Mouse (Mus musculus): ENCODE data around the gene Ackr1.

Gene Ackr1

DNA sequence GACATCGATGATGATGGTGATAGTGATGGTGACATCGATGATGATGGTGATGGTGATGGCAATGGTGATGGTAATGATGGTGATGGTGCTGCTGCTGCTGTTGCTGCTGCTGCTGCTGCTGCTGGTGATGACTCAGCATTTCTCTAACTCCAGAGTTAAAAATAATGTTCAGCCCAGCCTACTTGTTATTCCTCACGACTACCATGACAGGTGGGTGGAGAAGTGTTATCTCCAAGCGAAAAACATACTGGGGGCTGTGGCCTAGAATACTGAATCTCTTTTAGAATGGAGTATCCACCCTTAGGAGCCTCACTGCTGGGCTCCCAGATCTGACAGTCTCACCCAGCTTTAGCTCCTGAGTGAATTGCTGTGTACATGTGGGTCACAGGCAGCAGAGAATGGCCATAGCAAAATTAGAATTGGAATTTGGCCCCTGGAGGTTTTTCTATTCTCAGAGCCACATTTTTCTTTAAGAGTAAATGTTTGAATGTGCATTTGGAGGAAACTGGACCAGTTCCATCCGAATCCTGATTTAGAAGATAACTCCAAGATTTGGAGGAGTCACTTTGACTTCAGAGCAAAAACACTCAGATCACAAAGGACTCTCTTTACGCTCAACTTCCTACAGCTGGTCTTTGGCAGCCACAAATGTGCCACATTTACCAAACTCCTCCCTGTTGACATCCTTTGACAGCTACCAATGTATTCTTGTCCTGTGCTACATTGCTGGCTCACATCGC is 21.7 kb upstream of the Ackr1 start:
- no peaks in the 10 kb centered on the region for H3K36me3 ChIP-seq (ENCODE audit: insufficient read depth, low read length)
- H3K9me3 ChIP-seq (ENCODE audit: low read length), result no peaks in the 10 kb centered on the region
- no peak overlapping the region for H3K4me3 ChIP-seq (replicated peaks; ENCODE audit: low read length)
- peaks cover 26% of the 10 kb centered on the region for H3K4me1 ChIP-seq (replicated peaks; ENCODE audit: low read depth, low read length)
- peaks cover 5% of the 10 kb centered on the region for H3K27me3 ChIP-seq (ENCODE audit: insufficient read depth, low read length)
- TF ChIP-seq CTCF (conservative IDR thresholded peaks at IDR 0.05; ENCODE audit: low read length) (no peak), NANOG (IDR thresholded peaks at IDR 0.05; ENCODE audit: borderline replicate concordance, low read length) (no peak), POU5F1 (IDR thresholded peaks at IDR 0.05; ENCODE audit: borderline replicate concordance, low read length) (no peak)

GRCm38 (mm10) chr1:173350372-173350957 is 16.9 kb upstream of the Ackr1 start, which contains the start of gene Aim2:
Gene Aim2 (plus strand): TSS chr1:173350879.
- Histone ChIP-seq H3K27me3 (ENCODE audit: insufficient read depth, low read length) (no peaks in the 10 kb centered on the region), H3K4me1 (replicated peaks; ENCODE audit: low read depth, low read length) (peaks cover 58% of the 10 kb centered on the region), H3K9me3 (ENCODE audit: low read length) (no peaks in the 10 kb centered on the region), H3K4me3 (replicated peaks; ENCODE audit: low read length) (peak within 1 kb of the TSS; percentile 46), H3K36me3 (ENCODE audit: insufficient read depth, low read length) (no peaks in the 10 kb centered on the region)
- TF ChIP-seq NANOG (IDR thresholded peaks at IDR 0.05; ENCODE audit: borderline replicate concordance, low read length) (no peak), CTCF (conservative IDR thresholded peaks at IDR 0.05; ENCODE audit: low read length) (no peak), POU5F1 (IDR thresholded peaks at IDR 0.05; ENCODE audit: borderline replicate concordance, low read length) (no peak)

GRCm38 (mm10) chr1:173349946-173350345 is 16.4 kb upstream of the Ackr1 start:
- Histone ChIP-seq H3K9me3 (ENCODE audit: low read length) (no peaks in the 10 kb centered on the region), H3K4me3 (replicated peaks; ENCODE audit: low read length) (peak overlapping the region; percentile 46; the same call in 1 of the 2 replicates), H3K27me3 (ENCODE audit: insufficient read depth, low read length) (no peaks in the 10 kb centered on the region), H3K4me1 (replicated peaks; ENCODE audit: low read depth, low read length) (peaks cover 54% of the 10 kb centered on the region), H3K36me3 (ENCODE audit: insufficient read depth, low read length) (no peaks in the 10 kb centered on the region)
- TF ChIP-seq CTCF (conservative IDR thresholded peaks at IDR 0.05; ENCODE audit: low read length), result no peak
- no peak for TF ChIP-seq NANOG (IDR thresholded peaks at IDR 0.05; ENCODE audit: borderline replicate concordance, low read length)
- TF ChIP-seq POU5F1 (IDR thresholded peaks at IDR 0.05; ENCODE audit: borderline replicate concordance, low read length), result no peak

DNA sequence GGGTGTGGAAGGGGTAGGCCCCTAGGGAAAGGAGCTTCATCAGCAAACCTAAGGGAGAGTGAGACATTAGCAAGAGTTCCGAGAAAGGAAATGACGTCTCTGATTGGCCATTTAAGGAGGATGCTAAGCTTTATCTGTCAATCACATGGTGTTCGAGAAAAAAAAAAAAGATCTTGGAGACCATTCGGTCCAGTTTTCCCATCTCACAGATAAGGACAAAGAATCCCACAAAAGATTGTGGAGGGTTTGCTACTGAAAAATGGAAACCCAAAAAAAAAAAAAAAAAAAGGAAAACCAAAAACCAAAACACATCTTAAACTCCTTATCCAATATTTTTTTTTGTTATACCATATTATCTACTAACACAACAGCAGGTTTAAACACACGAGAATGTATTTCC is 15.6 kb upstream of the Ackr1 start:
- H3K36me3 ChIP-seq (ENCODE audit: insufficient read depth, low read length), result no peaks in the 10 kb centered on the region
- TF ChIP-seq CTCF (conservative IDR thresholded peaks at IDR 0.05; ENCODE audit: low read length), result no peak
- no peak for TF ChIP-seq POU5F1 (IDR thresholded peaks at IDR 0.05; ENCODE audit: borderline replicate concordance, low read length)
- TF ChIP-seq NANOG (IDR thresholded peaks at IDR 0.05; ENCODE audit: borderline replicate concordance, low read length), result no peak
- peak overlapping the region; percentile 53 for H3K4me3 ChIP-seq (replicated peaks; ENCODE audit: low read length)
- H3K9me3 ChIP-seq (ENCODE audit: low read length), result no peaks in the 10 kb centered on the region
- H3K27me3 ChIP-seq (ENCODE audit: insufficient read depth, low read length), result no peaks in the 10 kb centered on the region
- peaks cover 53% of the 10 kb centered on the region for H3K4me1 ChIP-seq (replicated peaks; ENCODE audit: low read depth, low read length)

DNA sequence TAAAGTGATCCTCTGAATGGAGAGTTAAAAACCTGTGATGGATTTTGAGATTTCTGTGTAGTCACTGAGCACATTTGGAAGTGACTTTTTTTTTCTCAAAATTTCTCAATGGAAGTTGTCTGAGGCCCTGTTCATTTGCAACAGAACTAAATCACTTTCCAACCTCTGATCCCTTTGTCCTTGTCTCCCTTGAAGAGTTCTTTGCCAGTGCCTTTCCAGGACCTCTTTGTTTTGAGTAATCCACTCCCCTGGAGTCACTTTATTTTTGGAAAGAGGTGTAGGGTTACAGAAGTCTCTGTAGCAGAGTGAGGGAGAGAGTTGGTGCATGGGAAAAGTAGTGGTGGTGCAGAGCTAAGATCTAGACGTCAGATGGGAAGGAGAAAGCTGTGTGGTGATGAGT is 15.0 kb upstream of the Ackr1 start:
- Histone ChIP-seq H3K4me1 (replicated peaks; ENCODE audit: low read depth, low read length) (peaks cover 53% of the 10 kb centered on the region), H3K36me3 (ENCODE audit: insufficient read depth, low read length) (no peaks in the 10 kb centered on the region), H3K9me3 (ENCODE audit: low read length) (no peaks in the 10 kb centered on the region), H3K4me3 (replicated peaks; ENCODE audit: low read length) (peak overlapping the region; percentile 53), H3K27me3 (ENCODE audit: insufficient read depth, low read length) (no peaks in the 10 kb centered on the region)
- TF ChIP-seq NANOG (IDR thresholded peaks at IDR 0.05; ENCODE audit: borderline replicate concordance, low read length) (peak; percentile 69; the same call in 1 of the 2 replicates), POU5F1 (IDR thresholded peaks at IDR 0.05; ENCODE audit: borderline replicate concordance, low read length) (no peak)

DNA sequence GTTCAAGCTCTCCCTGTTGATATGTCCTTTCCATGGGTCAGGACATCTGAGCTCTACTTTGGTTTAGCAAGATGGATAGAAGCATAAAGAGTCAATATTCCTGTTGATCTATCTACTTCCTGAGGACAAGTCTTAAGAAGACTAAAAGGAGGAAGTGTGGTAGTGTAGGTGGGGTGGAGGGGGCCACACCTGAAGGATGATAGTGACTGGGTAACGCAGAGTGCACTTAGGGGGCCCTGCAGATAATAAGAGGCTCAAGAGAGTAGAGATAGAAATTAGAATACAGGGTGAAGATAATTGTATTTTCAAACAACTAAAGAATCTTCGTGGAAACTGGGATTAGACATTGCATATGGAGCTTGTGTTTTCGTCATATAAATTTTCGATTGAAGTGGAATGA is 11.6 kb upstream of the Ackr1 start:
- Histone ChIP-seq H3K9me3 (ENCODE audit: low read length) (no peaks in the 10 kb centered on the region), H3K4me3 (replicated peaks; ENCODE audit: low read length) (no peak overlapping the region), H3K36me3 (ENCODE audit: insufficient read depth, low read length) (no peaks in the 10 kb centered on the region), H3K27me3 (ENCODE audit: insufficient read depth, low read length) (no peaks in the 10 kb centered on the region), H3K4me1 (replicated peaks; ENCODE audit: low read depth, low read length) (peaks cover 41% of the 10 kb centered on the region)
- TF ChIP-seq CTCF (conservative IDR thresholded peaks at IDR 0.05; ENCODE audit: low read length) (no peak), POU5F1 (IDR thresholded peaks at IDR 0.05; ENCODE audit: borderline replicate concordance, low read length) (no peak), NANOG (IDR thresholded peaks at IDR 0.05; ENCODE audit: borderline replicate concordance, low read length) (no peak)

DNA sequence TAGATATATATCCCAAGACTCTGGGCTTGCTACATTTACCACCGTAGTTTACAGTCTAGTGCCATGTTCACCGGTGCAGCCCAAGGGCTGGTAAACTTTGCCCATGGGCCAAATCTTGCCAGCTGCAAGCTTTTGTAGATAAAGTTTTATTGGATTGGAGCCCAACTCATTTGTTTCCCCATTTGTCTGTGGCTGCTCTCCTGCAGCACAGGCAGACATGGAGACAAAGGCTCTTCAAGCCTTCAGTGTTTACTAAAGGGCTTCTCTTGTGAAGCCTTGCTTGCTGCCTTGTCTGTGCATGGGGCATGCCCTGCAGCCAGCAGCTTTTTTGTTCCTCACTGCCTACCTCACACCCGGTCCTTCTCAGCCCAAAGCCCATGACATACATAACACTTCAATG is 10.4 kb upstream of the Ackr1 start:
- Histone ChIP-seq H3K36me3 (ENCODE audit: insufficient read depth, low read length) (no peaks in the 10 kb centered on the region), H3K4me3 (replicated peaks; ENCODE audit: low read length) (no peak overlapping the region), H3K4me1 (replicated peaks; ENCODE audit: low read depth, low read length) (peaks cover 35% of the 10 kb centered on the region), H3K27me3 (ENCODE audit: insufficient read depth, low read length) (no peaks in the 10 kb centered on the region), H3K9me3 (ENCODE audit: low read length) (no peaks in the 10 kb centered on the region)
- no peak for TF ChIP-seq CTCF (conservative IDR thresholded peaks at IDR 0.05; ENCODE audit: low read length)
- TF ChIP-seq NANOG (IDR thresholded peaks at IDR 0.05; ENCODE audit: borderline replicate concordance, low read length), result no peak
- no peak for TF ChIP-seq POU5F1 (IDR thresholded peaks at IDR 0.05; ENCODE audit: borderline replicate concordance, low read length)

- H3K36me3 ChIP-seq (ENCODE audit: insufficient read depth, low read length), result no peaks in the 10 kb centered on the region
- no peaks in the 10 kb centered on the region for H3K9me3 ChIP-seq (ENCODE audit: low read length)
- TF ChIP-seq POU5F1 (IDR thresholded peaks at IDR 0.05; ENCODE audit: borderline replicate concordance, low read length) (no peak), CTCF (conservative IDR thresholded peaks at IDR 0.05; ENCODE audit: low read length) (no peak), NANOG (IDR thresholded peaks at IDR 0.05; ENCODE audit: borderline replicate concordance, low read length) (no peak)
- H3K4me1 ChIP-seq (replicated peaks; ENCODE audit: low read depth, low read length), result peaks cover 23% of the 10 kb centered on the region
- H3K27me3 ChIP-seq (ENCODE audit: insufficient read depth, low read length), result no peaks in the 10 kb centered on the region
- H3K4me3 ChIP-seq (replicated peaks; ENCODE audit: low read length), result no peak overlapping the region
Measured at GRCm38 (mm10) chr1:173342425-173342824, 8.9 kb upstream of the Ackr1 start.

All from E14TG2a.4 (cell line).